Mouse (Mus musculus) kidney, postnatal 4 days (tissue): ENCODE results near the gene Babam1.

Experiments used
- DNase-seq, 2 experiments: peaks; one replicate each; pipeline ENCODE4 v3.0.0; 2021; ENCODE audit warnings: mixed read lengths in 2 of 2

Babam1 gene

DNA sequence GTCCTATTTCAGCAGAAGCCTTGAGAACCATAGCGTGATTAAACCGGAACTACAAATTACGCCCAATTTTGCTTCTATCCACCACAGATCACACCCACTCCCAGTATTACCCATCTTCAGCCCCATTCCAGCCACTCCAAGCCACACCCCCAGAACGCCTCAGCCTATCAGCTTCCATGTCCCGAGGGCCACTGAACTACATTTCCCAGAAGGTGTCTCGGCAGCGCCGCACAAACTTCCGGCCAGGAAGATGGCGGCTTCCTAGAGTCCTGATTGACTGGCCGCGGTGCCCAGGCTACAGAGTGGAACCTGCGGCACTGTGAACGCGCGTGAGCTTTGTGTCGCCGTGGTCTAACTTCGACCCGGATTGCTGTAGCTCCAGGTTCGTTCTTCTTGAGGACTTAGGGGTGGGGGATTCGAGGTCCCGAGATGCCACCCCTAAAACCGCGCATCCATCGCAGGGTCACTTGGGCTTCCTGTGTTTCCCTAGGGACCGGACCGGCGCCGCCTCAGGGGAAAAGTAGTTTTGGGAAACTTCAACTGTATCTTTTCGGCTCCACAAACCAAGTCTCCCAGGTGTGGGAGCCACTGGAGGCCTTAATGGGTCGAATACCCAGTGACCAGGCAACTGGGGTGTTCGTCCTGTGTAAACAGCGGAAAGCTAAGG lies at the start of gene Babam1:
Gene Babam1, plus strand, starts transcription at position 223 of the 667 bp plus-strand sequence.
- DNase-seq: peak; percentile 92 to 96

DNA sequence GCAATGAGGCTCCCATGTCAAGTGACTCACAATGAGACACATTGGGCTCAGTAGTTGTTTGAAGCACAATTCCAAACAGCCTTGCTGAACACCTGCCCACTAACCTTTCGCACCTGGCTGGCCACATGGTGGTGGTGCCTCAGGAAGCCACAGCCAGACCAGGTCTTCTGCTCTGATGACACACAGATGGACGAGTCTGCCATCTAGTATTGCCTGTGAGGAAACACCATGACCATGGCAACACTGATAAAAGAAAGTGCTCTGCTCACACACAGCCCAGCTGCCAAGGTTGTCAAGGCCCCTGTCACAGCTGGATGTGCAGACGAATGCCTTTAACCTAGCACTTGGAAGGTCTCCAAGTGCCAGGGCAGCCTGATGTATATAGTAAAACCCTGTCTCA lies 45.5 kb upstream of the Babam1 start:
- no peak for DNase-seq

- no peak for DNase-seq
These were observed 45.1 kb upstream of the Babam1 start for GRCm38 (mm10) chr8:71351520-71351919.

GRCm38 (mm10) chr8:71358026-71358425 lies 38.6 kb upstream of the Babam1 start:
- no peak for DNase-seq

DNA sequence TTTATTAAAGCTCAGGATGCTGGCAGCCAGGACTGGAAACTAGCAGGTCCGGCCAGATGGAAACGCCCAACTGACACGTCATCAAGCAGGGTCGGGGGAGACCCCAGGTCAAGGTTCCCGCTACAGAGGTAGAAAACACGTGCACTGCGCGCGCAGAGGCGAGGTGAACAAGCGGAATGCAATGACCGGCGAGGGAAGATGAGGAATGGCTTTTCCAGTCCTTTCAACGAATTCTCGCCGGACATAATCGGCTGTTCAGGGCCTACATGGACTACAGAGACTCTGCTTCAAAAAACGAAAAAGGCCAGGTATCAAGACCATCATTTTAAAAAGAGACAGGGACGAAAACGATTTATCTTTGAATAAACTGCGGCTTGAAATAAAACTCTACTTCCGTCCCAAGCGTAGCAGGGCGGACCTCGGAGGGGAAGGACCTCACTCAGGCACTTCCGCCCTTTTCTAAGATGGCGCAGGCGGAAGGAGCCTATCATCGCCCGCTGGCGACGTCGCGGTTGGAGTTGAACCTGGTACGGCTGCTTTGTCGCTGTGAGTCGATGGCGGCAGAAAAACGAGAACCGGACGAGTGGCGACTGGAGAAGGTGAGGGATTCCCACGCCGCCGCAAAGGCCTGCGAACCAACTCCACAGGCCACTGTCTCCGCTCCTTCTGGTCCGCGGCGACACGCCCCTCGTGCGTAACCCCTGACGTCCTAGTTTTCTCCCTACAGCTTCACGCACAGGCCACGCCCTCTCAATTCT lies 29.7 kb upstream of the Babam1 start, which contains the start of gene Use1:
Gene Use1, plus strand, starts transcription at position 78 of the 758 bp plus-strand sequence.
- peak; percentile 92 to 95 for DNase-seq

DNA sequence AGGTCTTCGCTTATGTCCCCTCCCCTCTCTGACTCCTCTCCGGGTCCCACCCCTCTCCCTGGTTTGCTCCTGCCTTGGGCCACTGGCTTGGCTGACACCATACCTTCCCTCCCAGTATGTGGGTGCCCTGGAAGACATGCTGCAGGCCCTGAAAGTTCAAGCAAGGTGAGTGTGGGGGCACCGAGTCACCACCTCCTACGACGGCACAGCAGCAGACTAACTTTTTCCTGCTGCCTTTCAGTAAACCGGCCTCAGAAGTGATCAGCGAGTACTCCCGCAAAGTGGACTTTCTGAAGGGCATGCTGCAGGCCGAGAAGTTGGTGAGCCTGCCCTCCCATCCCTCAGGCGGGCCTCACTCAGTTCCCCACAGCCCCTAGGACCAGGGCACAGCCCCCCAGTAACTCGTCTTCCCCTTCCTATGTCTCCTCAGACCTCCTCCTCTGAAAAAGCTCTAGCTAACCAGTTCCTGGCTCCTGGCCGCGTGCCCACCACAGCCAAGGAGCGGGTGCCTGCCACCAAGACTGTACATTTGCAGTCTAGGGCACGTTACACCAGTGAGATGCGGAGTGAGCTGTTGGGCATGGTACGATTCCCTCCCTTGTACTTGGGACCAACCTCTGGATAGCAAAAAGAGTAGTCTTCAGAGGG lies 29.0 kb upstream of the Babam1 start:
- DNase-seq: peak in 1 of 2 experiments; percentile 29

DNA sequence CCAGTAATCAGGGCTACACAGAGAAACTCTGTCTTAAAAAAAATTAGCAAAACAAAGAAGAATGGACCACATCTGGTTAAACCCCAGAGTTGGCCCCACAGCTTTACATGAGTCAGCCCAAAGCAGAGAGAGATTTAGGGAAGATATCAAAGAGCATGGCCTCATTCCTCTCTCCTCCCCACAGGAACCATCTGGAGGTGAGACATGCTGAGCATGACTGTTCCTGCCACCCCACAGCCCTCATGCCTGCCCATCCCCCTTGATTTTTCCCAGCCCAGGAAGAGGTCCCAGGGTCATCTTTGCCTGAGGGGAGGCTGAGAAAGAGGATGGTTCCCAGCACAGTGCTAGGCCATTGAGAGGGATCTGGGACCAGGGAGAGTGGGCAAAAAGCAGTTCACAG lies 28.3 kb upstream of the Babam1 start:
- DNase-seq: no peak

DNA sequence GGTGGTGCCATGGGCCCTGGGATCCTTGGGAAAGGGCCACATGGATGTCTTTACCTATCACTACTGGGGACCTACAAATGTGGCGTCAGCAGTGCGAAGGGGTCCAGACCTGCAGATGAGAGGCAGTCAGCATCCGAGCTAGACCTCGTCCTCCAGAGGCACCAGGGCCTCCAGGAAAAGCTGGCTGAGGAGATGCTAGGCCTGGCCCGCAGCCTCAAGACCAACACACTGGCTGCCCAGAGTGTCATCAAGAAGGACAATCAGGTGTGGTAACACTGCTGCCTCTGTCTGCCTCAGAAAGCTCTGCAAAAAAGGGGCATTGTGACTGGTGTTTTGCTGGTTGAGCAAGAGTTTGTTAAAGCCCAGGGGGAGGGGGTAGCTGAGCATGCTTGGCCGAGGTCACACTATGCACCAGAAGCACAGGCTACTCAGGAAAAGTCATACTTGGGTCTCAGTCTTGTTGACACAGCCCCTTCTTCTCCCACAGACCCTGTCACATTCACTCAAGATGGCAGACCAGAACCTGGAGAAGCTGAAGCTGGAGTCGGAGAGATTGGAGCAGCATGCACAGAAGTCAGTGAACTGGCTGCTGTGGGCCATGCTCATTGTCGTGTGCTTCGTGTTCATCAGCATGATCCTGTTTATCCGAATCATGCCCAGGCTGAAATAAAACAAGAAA lies 27.5 kb upstream of the Babam1 start:
- no peak for DNase-seq

DNA sequence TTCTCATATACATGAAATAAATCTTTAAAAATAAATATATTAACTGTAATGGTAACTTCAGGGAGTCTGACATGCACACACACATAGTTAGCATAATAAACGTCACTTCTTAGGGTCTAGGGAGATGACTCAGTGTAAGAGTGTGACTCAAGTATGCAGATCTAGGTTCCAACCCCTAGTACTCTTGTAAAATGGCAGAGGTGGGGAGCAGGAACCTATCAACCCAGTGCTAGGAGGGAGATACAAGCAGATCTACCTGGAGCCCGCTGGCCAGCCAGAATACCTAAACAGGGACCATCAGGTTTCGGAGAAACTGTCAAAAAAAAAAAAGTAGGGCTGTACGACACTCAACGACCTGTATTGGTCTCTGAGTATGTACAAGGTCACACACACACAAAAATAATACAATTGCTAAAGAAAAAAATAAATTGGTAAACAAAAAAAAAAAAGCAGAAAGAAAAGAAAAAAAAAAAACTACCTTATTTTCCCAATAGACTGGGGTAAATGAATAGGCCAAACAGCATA lies 25.9 kb upstream of the Babam1 start:
- DNase-seq: no peak

GRCm38 (mm10) chr8:71371236-71371848 lies 25.3 kb upstream of the Babam1 start, which contains the start of gene Ocel1:
TSS of gene Ocel1 (plus strand) at chr8:71371298.
- peak; percentile 96 to 99 for DNase-seq

- peak in 1 of 2 experiments; percentile 34 for DNase-seq
These were observed 24.2 kb upstream of the Babam1 start for GRCm38 (mm10) chr8:71372427-71372826.

DNA sequence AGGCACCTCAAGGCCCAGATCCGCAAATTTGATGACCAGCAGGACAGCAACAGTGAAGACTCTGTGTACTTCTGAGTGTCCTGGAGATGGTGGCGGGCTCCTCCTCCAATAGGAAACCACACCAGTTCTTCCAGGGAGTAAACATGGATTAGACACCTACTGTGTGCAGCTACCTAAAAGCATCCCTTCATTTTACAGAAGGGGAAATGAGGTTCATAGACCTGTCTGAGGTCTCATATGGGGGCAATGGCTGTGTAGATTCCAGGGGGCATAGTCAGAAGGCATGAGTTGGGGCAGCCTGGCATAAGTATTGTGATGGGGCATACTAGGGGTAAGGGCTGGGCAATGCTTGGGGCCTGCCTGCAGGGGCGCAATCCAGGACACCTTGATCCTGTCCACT lies 23.7 kb upstream of the Babam1 start:
- DNase-seq: no peak

GRCm38 (mm10) chr8:71374616-71375206 lies 21.9 kb upstream of the Babam1 start:
- DNase-seq: peak; percentile 71 to 81

DNA sequence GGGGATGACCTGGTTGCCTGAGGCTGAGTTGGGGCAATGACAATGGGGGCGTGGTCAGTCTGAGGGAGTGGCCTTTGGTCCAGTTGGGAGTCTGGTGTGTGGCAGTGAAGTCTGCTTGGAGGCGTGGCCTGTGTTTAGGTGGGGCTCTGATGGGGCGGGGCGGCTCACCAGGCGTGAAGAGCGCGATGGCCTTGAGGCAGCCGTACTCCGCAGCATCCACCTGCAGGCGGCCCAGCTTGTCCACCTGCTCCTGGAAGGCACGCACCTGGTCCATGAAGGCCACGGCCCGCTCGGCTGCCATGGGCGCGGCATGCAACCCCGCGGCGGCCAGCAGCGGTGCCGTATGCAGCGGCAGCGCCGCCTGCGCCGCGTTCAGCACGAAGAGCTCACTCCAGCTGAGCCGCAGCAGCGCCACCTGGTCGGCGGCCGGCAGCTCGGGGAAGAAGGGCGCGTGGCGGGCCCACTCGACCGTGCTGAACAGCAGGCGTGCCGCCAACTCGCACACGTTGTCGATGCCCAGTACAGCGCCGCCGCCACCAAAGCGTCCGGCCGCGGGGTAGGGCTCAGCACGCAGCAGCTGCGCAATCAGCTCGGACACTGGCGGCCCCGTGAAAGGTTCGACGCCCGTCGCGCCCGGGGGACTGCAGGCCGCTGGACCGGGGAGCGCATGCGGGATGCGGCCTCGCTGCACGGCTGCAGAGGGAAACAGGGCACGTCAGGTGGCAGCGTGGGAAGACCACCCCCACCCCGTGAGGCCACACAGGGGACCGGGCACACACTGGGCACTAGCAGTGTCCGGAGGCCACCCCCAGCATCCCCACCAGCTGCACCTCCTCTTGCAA lies 20.9 kb upstream of the Babam1 start:
- DNase-seq: peak; percentile 80 to 90

GRCm38 (mm10) chr8:71376423-71377030 lies 20.1 kb upstream of the Babam1 start:
- peak in 1 of 2 experiments; percentile 26 for DNase-seq

DNA sequence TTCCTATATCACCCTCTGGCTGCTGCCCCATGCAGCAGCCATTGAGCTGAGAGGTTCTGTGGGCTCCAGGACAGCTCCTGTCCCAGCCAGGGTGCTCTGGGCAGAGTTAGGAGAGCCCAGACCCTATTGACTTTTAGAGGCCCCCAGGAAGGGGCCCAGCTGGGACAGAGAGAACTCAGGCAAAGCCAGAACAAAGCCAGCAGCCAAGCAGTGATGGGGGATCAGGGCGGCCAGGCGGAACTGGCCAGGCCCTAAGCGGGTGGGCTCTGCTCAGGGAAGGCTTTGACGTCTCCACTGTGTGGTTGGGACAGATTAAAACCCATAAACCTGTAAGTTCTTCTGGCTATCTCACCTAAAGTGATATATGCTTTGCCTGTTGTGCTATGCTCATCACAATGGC lies 17.7 kb upstream of the Babam1 start:
- peak in 1 of 2 experiments; percentile 35 for DNase-seq

GRCm38 (mm10) chr8:71379512-71380075 lies 17.1 kb upstream of the Babam1 start:
- DNase-seq: peak; percentile 42 to 64

DNA sequence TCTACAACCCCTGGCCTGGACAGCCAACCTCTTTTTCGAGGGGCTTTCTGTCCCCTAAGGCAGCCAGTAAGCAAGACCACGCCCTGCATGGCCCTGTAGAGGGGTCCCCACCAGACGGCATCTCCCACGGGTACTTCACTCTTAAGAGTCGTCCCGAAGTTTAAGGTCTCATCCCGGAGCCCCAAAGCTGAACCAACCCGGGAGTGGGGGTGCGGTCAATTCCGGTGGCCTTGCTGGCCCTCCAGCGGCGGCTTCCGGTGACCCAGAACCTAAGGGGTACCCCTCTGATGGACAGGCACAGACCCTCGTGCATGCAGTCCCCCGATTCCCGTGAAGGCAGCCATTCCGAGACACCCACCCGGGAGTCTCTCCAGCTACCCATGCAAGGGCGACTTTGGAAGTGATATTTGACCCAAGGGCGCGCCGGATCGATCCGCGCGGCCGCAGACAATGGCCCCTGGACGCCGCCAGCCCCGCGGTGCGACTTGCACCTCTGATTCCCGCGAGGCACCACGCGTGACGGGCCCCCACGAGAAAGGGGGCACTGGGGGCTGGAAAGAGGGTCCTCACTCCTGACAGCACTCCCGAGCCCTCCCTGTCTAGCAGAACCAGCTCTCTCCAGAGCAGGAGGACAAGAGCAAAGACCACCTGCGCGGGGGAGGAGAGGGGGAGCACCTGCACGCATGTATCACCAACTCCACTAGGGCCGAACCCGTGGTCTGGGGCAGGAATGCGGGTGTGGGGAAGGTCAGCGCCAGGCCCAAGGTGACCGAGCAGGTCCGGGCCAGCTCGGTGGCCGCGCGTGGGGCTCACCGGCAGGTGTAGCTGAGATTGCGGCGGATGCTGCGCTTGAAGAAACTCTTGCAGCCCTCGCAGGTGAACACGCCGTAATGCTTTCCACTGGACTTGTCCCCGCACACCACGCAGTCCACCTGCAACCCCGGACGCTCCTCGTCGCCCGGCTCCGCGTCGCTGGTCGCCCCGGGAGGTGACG lies 16.2 kb upstream of the Babam1 start:
- peak; percentile 59 to 70 for DNase-seq
